Mouse (Mus musculus): Measurements from ENCODE around the gene Olfr924.
"Not testable (repeated sequence)": the region's sequence is repeated elsewhere in the genome, so short reads cannot be mapped to it uniquely, and the experiment has no call there.

Olfr924 gene

GRCm38 (mm10) chr9:38844149-38844548 is at the start of gene Olfr924:
Olfr924 (plus strand) TSS chr9:38844449.
- DNase-seq (ENCODE audit: low read depth), result no peak

DNA sequence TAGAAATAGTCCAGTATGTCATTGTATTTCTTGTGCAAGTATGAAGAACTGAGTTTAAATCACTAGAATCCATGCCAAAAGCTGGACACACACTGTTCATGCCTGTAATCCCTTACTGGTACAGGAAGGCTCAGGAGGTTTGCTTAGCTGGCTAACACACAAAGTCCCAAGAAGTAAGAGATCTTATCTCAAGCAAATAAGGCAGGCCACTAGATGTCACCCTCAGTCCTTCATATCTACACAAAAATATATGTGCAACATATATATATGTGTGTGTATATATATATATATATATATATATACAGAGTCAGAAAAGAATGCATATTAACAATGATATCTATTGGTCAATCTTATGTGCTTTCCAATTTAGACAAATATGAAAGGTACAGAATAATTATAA is 38.6 kb upstream of the Olfr924 start:
- DNase-seq (ENCODE audit: low read depth), result no peak

- no peak for DNase-seq (ENCODE audit: low read depth)
Measured at GRCm38 (mm10) chr9:38814314-38814713, 29.9 kb upstream of the Olfr924 start, which contains the start of gene Olfr922. Olfr922 (plus strand) TSS chr9:38814614.

GRCm38 (mm10) chr9:38815458-38815986 is 28.7 kb upstream of the Olfr924 start:
- DNase-seq (ENCODE audit: low read depth), result no peak

- DNase-seq (ENCODE audit: low read depth), result no peak
Measured at GRCm38 (mm10) chr9:38826245-38826644, 18.0 kb upstream of the Olfr924 start, which contains the start of gene Olfr923. Olfr923 (plus strand) TSS chr9:38826545.

- no peak for DNase-seq (ENCODE audit: low read depth)
Measured at GRCm38 (mm10) chr9:38833027-38833426, 11.2 kb upstream of the Olfr924 start.

DNA sequence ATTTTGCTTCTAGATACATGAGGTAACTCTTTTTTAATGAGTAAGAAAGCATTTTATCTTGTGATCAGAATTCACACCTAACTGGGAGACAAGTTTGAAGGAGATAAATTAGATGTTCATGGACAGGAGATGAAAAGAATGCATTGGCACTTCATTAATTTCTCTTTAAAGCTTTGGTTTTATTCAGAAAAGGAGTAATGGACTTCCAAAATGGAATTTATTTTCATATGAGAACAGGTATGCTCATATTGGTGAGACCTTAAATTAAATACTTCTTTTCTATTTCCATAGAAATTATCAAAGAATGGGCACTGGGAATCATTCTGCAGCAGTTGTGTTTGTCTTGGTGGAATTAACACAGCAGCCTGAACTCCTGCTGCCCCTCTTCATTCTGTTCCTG is 10.5 kb downstream of the Olfr924 start, which contains the start of gene Olfr26:
Gene Olfr26, plus strand, starts transcription at position 301 of the 400 bp plus-strand sequence.
- DNase-seq (ENCODE audit: low read depth), result no peak

GRCm38 (mm10) chr9:38874880-38875279 is 30.6 kb downstream of the Olfr924 start:
- not testable (repeated sequence) for DNase-seq (ENCODE audit: low read depth)

DNA sequence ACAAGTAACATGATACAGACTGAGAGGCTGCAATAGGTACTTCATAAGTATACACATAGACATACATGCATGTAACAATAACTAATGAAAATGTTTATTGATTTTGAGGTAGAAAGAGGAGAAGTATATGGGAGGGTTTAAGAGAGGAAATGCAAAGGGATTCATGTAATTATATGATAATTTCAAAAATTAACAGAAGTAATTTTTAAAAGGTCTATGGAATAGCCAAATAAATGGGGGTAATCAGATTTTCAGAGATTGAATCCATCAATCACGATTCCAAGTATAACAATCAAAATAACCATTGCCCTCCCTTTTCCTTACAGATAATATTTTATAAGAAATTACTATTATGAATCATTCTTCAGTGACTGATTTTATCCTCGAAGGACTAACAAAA is 32.6 kb downstream of the Olfr924 start, which contains the start of gene Olfr926:
Gene Olfr926, plus strand, starts transcription at position 301 of the 400 bp plus-strand sequence.
- no peak for DNase-seq (ENCODE audit: low read depth)
